Mouse (Mus musculus) forebrain, embryonic 16.5 days (tissue): ENCODE data around the gene Snx9. TPM values are rescaled to one million over a fixed set of nuclear protein-coding genes. Genes with fewer than 3 reads are reported as not detected.
A peak's percentile ranks its signal among the peaks of the same experiment; 100 is the strongest.

Experiments used
- ATAC-seq: fragments of 200-750 bp; cut with Nextera tagmentation; 2 replicates; pipeline ENCODE4 v1.8.0; 2017; ENCODE audit warnings: mild to moderate bottlenecking, moderate library complexity
- H3K27ac ChIP-seq: fragments of 300-500 bp; sonication (generic); 2 replicates; pipeline ENCODE4 v1.5.1; 2014; ENCODE audit warnings: low read length, control low read depth
- H3K27me3 ChIP-seq: fragments of 300-500 bp; sonication (generic); replicated peaks from 2 replicates; pipeline ENCODE4 v1.6.1; 2014; ENCODE audit warnings: low read length; ENCODE audit not compliant: control insufficient read depth, insufficient read depth
- H3K36me3 ChIP-seq: fragments of 300-500 bp; sonication (generic); 2 replicates; pipeline ENCODE4 v1.6.1; 2014; ENCODE audit not compliant: control insufficient read depth, insufficient read depth
- H3K4me1 ChIP-seq: fragments of 300-500 bp; sonication (generic); replicated peaks from 2 replicates; pipeline ENCODE4 v1.6.1; 2014; ENCODE audit warnings: low read length; ENCODE audit not compliant: control insufficient read depth, insufficient read depth
- H3K4me2 ChIP-seq: fragments of 300-500 bp; sonication (generic); 2 replicates; pipeline ENCODE4 v1.6.1; 2014; ENCODE audit warnings: mild to moderate bottlenecking, low read length, control low read depth
- H3K4me3 ChIP-seq: fragments of 300-500 bp; sonication (generic); replicated peaks from 2 replicates; pipeline ENCODE4 v1.5.1; 2014; ENCODE audit warnings: mild to moderate bottlenecking, low read length, control low read depth
- H3K9ac ChIP-seq: fragments of 300-500 bp; sonication (generic); replicated peaks from 2 replicates; pipeline ENCODE4 v1.6.1; 2014; ENCODE audit warnings: low read depth, low read length, control low read depth
- H3K9me3 ChIP-seq: fragments of 300-500 bp; sonication (generic); 2 replicates; pipeline ENCODE4 v1.6.1; 2016; ENCODE audit warnings: low read length; ENCODE audit not compliant: control insufficient read depth
- WGBS: fragments of 180-500 bp; shearing (Covaris S2); extraction: QIAGEN DNeasy Blood & Tissue Kit; methylation state at CpG from one replicate; pipeline ENCODE4 v1.1.7; 2014; 5-methylcytosine and 5-hydroxymethylcytosine counted together
- polyA plus RNA-seq: library from polyadenylated mRNA; unstranded; fragments of >200 nt; fragmentation: Nextera tagmentation; extraction: Ambion mirVana; gene quantifications from 2 replicates; pipeline ENCODE4 v1.2.1, GENCODE M21; 2015

Snx9 gene
- polyA plus RNA-seq, 1 experiment from 2014 or later = 4.5 TPM

- Histone ChIP-seq H3K9ac (no peak overlapping the region), H3K27me3 (no peaks in the 10 kb centered on the region), H3K9me3 (no peaks in the 10 kb centered on the region), H3K4me2 (no peak overlapping the region), H3K4me3 (no peak overlapping the region), H3K36me3 (no peaks in the 10 kb centered on the region), H3K4me1 (peaks cover 5% of the 10 kb centered on the region), H3K27ac (no peak overlapping the region)
- no peak for ATAC-seq
- WGBS = 92% methylated on average over 6 of the region's 6 CpGs
These were observed 26.3 kb downstream of the Snx9 start for GRCm38 (mm10) chr17:5867456-5867855.

DNA sequence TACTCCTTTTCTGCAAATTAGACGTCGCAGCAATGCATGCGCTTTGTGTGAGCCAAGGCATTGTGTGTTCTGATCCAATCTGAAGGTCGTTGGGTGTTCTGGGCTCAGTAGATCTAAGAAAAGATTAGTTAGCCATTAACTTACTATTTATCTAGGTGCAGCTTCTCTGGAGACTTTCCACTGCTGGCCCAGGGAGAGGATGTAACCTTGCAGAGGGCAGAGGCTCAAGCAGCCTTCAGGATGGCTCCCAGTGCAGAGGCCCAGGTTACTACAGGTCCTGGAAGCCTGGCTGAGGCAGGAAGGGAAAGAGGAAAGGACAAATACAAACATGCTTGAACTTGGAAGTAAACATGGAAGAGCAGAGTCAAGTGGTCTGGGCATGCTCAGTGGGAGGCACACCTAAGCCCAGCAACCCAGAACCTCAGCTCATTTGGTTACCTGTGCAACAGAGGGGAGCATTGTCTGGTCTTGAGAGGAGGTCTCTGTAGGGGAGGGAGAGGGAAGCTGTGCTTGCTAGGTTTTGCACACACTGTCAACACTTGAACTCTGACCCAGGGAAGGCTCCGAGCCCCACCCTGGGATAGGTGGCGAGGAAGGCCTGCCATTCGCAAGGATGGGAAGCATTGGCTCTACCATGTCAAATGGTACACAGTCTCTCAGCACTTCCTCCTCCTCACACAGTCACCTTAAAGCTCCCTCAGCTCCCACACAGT is 27.3 kb downstream of the Snx9 start:
- Histone ChIP-seq H3K36me3 (no peaks in the 10 kb centered on the region), H3K4me2 (no peak overlapping the region), H3K4me3 (no peak overlapping the region), H3K9ac (no peak overlapping the region), H3K27ac (no peak overlapping the region), H3K9me3 (no peaks in the 10 kb centered on the region), H3K4me1 (no peaks in the 10 kb centered on the region), H3K27me3 (no peaks in the 10 kb centered on the region)
- 88% methylated on average over 7 of the region's 7 CpGs for WGBS
- ATAC-seq = no peak

DNA sequence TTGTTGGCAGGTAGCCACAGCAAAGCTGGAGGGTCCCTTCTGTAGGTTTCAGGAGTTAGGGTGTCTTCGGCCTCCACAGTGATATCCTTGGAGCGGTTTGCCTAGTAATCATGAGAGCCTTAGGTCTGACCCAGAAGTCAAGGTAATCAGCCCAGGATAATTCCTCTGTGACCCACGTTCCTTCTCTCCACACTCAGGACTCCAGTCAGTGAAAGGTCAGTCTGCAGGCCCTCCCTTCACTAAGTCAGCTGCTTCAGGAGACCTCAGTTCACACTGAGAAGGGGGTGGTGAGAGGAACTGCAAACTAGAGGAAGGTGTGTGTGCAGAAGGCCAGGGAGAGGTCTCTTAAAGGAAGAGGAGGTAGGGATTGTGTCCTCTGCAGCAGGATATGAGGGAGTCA is 28.3 kb downstream of the Snx9 start:
- H3K4me1 ChIP-seq = no peaks in the 10 kb centered on the region

GRCm38 (mm10) chr17:5870002-5870401 is 28.9 kb downstream of the Snx9 start:
- Histone ChIP-seq H3K4me1 (no peaks in the 10 kb centered on the region), H3K36me3 (no peaks in the 10 kb centered on the region), H3K27me3 (no peaks in the 10 kb centered on the region), H3K9ac (no peak overlapping the region), H3K9me3 (no peaks in the 10 kb centered on the region), H3K4me3 (no peak overlapping the region), H3K4me2 (no peak overlapping the region), H3K27ac (no peak overlapping the region)
- ATAC-seq = no peak
- WGBS = 91% methylated on average over 5 of the region's 5 CpGs

More for the DNA sequence above, 28.3 kb downstream of the Snx9 start:
- WGBS = 87% methylated on average over 3 of the region's 3 CpGs
- Histone ChIP-seq H3K27ac (no peak overlapping the region), H3K9ac (no peak overlapping the region), H3K36me3 (no peaks in the 10 kb centered on the region), H3K27me3 (no peaks in the 10 kb centered on the region), H3K4me3 (no peak overlapping the region), H3K9me3 (no peaks in the 10 kb centered on the region), H3K4me2 (no peak overlapping the region)
- ATAC-seq = no peak

DNA sequence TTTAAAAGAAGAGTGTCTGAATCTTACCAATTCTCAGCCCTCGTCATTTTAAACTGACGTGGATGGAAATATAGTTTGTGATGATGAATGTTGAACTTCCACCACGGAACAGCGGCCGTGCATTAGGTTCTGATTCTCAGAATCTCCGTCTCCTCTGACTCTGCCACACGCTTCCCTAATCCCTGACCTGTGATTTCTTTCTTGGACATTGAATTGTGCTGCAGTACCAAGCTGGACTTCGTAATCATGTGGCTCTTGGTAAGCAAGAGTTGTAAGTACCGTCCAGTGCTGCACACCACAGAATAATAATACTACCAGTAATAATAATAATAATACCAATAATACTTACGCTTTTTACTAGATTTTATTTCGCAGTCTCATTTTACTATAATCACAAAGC is 29.6 kb downstream of the Snx9 start:
- Histone ChIP-seq H3K9me3 (no peaks in the 10 kb centered on the region), H3K27ac (no peak overlapping the region), H3K4me3 (no peak overlapping the region), H3K4me1 (no peaks in the 10 kb centered on the region), H3K27me3 (no peaks in the 10 kb centered on the region), H3K9ac (no peak overlapping the region), H3K36me3 (no peaks in the 10 kb centered on the region), H3K4me2 (no peak overlapping the region)
- 96% methylated on average over 11 of the region's 11 CpGs for WGBS
- no peak for ATAC-seq

DNA sequence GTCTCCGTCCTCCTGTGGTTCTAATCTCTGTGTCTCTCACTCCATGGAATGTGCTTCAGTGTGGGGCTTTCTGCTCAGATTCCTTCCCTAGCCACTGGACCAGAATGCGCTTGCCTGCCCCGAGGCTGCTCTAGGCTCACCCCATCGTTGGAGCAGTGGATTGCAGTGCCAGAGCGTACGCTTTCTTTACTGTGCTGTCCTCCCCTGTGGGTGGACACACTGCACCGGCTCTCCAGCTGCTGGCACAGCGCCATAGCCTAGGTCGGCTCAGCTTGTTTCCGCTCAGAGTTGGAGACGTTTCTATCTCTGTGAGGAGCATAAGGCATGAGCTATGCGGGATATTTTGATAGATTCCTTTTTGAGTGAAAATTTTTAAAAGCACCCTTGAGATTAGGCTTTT is 31.4 kb downstream of the Snx9 start:
- Histone ChIP-seq H3K27ac (no peak overlapping the region), H3K4me2 (no peak overlapping the region), H3K4me1 (no peaks in the 10 kb centered on the region), H3K36me3 (no peaks in the 10 kb centered on the region), H3K27me3 (no peaks in the 10 kb centered on the region), H3K4me3 (no peak overlapping the region), H3K9ac (no peak overlapping the region), H3K9me3 (no peaks in the 10 kb centered on the region)
- 0 out of 2 replicates have a peak, but pooled peaks have one; percentile 38 for ATAC-seq
- 47% methylated on average over 12 of the region's 12 CpGs for WGBS

GRCm38 (mm10) chr17:5874565-5874964 is 33.4 kb downstream of the Snx9 start:
- H3K36me3 ChIP-seq = no peaks in the 10 kb centered on the region
- no peak overlapping the region for H3K4me3 ChIP-seq
- H3K9ac ChIP-seq = no peak overlapping the region
- no peaks in the 10 kb centered on the region for H3K9me3 ChIP-seq
- ATAC-seq = no peak
- H3K27me3 ChIP-seq = no peaks in the 10 kb centered on the region
- 96% methylated on average over 1 of the region's 1 CpGs for WGBS
- H3K27ac ChIP-seq = no peak overlapping the region
- no peak overlapping the region for H3K4me2 ChIP-seq
- no peaks in the 10 kb centered on the region for H3K4me1 ChIP-seq

GRCm38 (mm10) chr17:5877611-5878157 is 36.6 kb downstream of the Snx9 start:
- Histone ChIP-seq H3K27me3 (no peaks in the 10 kb centered on the region), H3K9me3 (no peaks in the 10 kb centered on the region)
- 73% methylated on average over 10 of the region's 10 CpGs for WGBS

DNA sequence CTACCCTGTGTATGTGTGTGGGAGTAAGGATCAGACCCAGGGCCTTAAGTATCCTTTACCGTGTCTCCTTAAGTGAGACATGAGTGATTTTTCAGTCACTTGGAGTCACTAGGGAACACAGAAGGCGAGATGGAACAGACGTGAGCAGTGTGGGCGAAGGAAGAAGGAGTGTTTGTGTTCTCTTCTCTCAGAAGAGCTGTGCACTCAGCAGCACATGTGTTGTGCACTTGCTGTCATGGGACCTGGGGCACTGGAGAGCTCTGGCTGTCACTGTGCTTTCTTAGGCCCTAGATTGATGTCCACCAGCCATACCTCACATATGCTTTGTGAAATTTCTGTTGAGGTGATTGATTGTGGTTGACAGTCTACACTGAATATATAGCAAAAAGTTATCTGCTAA is 37.7 kb downstream of the Snx9 start:
- Histone ChIP-seq H3K4me3 (no peak overlapping the region), H3K4me1 (no peaks in the 10 kb centered on the region), H3K9me3 (no peaks in the 10 kb centered on the region), H3K9ac (no peak overlapping the region), H3K27ac (no peak overlapping the region), H3K36me3 (no peaks in the 10 kb centered on the region), H3K4me2 (no peak overlapping the region), H3K27me3 (no peaks in the 10 kb centered on the region)
- WGBS = 96% methylated on average over 4 of the region's 4 CpGs
- no peak for ATAC-seq

More at GRCm38 (mm10) chr17:5877611-5878157, 36.6 kb downstream of the Snx9 start:
- Histone ChIP-seq H3K9ac (no peak overlapping the region), H3K4me2 (no peak overlapping the region), H3K36me3 (no peaks in the 10 kb centered on the region), H3K4me3 (no peak overlapping the region), H3K27ac (no peak overlapping the region), H3K4me1 (no peaks in the 10 kb centered on the region)
- no peak for ATAC-seq
